Mouse (Mus musculus): ENCODE results near the gene Hmcn1.

Gene Hmcn1

GRCm38 (mm10) chr1:150993162-150994064 lies at the start of gene Hmcn1:
Hmcn1 (minus strand) TSS chr1:150993435.
- DNase-seq (ENCODE audit: low read depth, low spot score): peak; percentile 8

- no peak for DNase-seq (ENCODE audit: low read depth, low spot score)
Measured at GRCm38 (mm10) chr1:151040945-151041649, 47.9 kb upstream of the Hmcn1 start.

- DNase-seq (ENCODE audit: low read depth, low spot score): no peak
Measured at GRCm38 (mm10) chr1:151040290-151040689, 47.1 kb upstream of the Hmcn1 start.

- no peak for DNase-seq (ENCODE audit: low read depth, low spot score)
Measured at GRCm38 (mm10) chr1:151039189-151039588, 46.0 kb upstream of the Hmcn1 start.

GRCm38 (mm10) chr1:151038566-151038965 lies 45.3 kb upstream of the Hmcn1 start:
- no peak for DNase-seq (ENCODE audit: low read depth, low spot score)

GRCm38 (mm10) chr1:151036405-151036985 lies 43.3 kb upstream of the Hmcn1 start:
- DNase-seq (ENCODE audit: low read depth, low spot score): no peak

- DNase-seq (ENCODE audit: low read depth, low spot score): no peak
Measured at GRCm38 (mm10) chr1:151035766-151036165, 42.5 kb upstream of the Hmcn1 start.

GRCm38 (mm10) chr1:151034993-151035592 lies 41.9 kb upstream of the Hmcn1 start:
- peak; percentile 63 for DNase-seq (ENCODE audit: low read depth, low spot score)

GRCm38 (mm10) chr1:151033291-151033690 lies 40.1 kb upstream of the Hmcn1 start:
- DNase-seq (ENCODE audit: low read depth, low spot score): no peak

GRCm38 (mm10) chr1:151031581-151031980 lies 38.3 kb upstream of the Hmcn1 start:
- no peak for DNase-seq (ENCODE audit: low read depth, low spot score)

- no peak for DNase-seq (ENCODE audit: low read depth, low spot score)
Measured at GRCm38 (mm10) chr1:151031086-151031485, 37.9 kb upstream of the Hmcn1 start.

- peak; percentile 18 for DNase-seq (ENCODE audit: low read depth, low spot score)
Measured at GRCm38 (mm10) chr1:151025049-151025773, 32.0 kb upstream of the Hmcn1 start.

GRCm38 (mm10) chr1:151019273-151019890 lies 26.1 kb upstream of the Hmcn1 start:
- DNase-seq (ENCODE audit: low read depth, low spot score): no peak

- peak; percentile 57 for DNase-seq (ENCODE audit: low read depth, low spot score)
Measured at GRCm38 (mm10) chr1:151011056-151011455, 17.8 kb upstream of the Hmcn1 start.

GRCm38 (mm10) chr1:151009115-151009797 lies 16.0 kb upstream of the Hmcn1 start:
- peak; percentile 81 for DNase-seq (ENCODE audit: low read depth, low spot score)

- DNase-seq (ENCODE audit: low read depth, low spot score): no peak
Measured at GRCm38 (mm10) chr1:151007747-151008146, 14.5 kb upstream of the Hmcn1 start.

- peak; percentile 8 for DNase-seq (ENCODE audit: low read depth, low spot score)
Measured at GRCm38 (mm10) chr1:151004007-151004406, 10.8 kb upstream of the Hmcn1 start.

- DNase-seq (ENCODE audit: low read depth, low spot score): no peak
Measured at GRCm38 (mm10) chr1:151001868-151002428, 8.7 kb upstream of the Hmcn1 start.

- DNase-seq (ENCODE audit: low read depth, low spot score): no peak
Measured at GRCm38 (mm10) chr1:151000714-151001113, 7.5 kb upstream of the Hmcn1 start.

GRCm38 (mm10) chr1:150994612-150995011 lies 1.4 kb upstream of the Hmcn1 start:
- DNase-seq (ENCODE audit: low read depth, low spot score): no peak

All from brain, adult 2 months (tissue).